Mouse (Mus musculus) urinary bladder, adult 2 months (tissue): ENCODE data around the gene Cryzl1. TPM values are rescaled to one million over a fixed set of nuclear protein-coding genes. Genes with fewer than 3 reads are reported as not detected.

Source experiments
- DNase-seq: peaks from one replicate; pipeline ENCODE4 v3.0.0; 2022; ENCODE audit warnings: low spot score
- polyA plus RNA-seq: library from polyadenylated mRNA; depleted of rRNA; stranded (reverse); fragments of >200 nt; gene quantifications from 2 replicates; pipeline ENCODE4 v1.2.3, GENCODE M21; 2012

Gene Cryzl1
- polyA plus RNA-seq, 1 experiment, result 66.1 TPM

DNA sequence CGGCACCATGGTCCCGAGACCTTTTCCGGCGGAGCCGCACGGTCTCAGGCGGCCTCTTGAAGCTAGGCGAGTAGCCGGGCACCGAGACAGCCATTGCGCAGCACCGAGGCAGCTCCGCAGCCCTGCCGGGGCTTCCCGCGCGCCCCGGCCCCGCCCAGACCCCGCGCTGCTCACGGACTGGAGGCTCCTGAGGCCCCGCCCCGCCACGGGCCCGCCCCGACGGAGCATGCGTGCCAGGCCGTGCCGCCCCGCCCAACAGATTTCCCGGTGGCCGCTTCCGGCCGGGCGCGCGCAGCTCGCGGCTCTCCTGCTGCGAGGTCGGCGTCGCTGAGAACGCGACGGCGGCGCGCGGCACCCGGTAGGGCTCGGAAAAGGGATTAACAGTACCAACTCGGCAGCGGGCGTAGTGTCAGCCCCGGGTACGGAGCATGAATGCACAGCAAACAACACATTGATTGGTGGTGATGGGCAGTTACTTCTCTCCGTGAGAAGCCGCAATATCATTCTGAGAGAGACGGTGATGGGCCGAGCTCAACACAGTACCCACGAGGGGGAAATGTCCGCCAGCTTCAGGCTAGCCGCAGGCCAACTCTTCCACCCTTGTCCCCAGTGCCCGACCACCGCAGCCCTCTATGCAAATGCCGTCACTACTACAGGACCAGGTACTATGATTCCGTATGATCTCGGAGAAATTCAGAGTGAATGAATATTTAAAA is 40.0 kb downstream of the Cryzl1 start, which contains the start of gene Donson:
Gene Donson (minus strand): TSS at position 152 of the 716 bp plus-strand sequence.
- DNase-seq, result peak; percentile 84

DNA sequence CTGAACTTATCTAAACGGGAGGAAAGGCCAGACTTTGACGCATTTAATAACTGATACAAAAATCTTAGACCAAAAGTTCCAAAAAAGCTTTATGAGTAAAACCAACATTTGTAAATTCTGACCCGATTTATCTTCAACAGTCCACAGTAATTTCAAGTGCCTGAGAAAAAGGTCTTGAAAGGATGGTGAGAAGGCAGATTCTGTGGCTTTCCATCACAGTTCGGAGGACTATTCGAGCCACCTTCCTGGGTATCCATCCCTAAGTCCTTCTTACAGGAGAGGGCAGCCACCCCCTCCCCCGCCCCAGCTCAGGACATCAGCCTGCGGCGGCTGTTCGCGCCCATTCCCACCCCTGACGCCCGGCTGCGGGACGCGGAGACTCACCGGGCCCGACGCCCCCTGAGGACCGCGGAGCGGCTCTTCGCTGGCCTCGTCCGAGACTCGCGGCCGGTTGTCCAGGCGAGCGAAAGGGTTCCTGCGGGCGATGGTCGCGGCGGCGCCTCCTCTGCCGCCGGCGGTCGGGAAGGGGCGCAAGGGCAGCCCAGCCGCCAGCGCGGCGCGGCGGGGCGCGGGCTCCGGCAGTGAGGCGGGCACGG is 40.7 kb downstream of the Cryzl1 start:
- no peak for DNase-seq

DNA sequence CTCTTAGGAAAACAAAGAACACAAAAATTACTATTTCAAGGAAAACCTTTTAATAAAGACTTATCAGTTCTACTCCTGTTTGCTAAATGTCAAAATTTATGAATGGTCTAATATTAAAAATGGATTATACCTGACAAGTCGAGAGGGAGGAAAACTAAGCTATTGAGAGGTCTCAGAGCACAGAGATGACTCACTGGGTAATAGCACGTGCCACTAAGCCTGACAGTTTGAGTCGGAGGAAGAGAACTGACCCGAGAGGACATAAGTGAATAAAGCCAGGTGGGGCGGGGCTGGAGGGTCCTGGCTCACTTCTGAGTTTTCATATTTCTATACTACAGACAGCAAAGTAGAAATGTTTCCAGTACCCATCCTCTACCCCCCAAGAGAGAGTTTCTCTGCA is 42.4 kb downstream of the Cryzl1 start:
- no peak for DNase-seq

DNA sequence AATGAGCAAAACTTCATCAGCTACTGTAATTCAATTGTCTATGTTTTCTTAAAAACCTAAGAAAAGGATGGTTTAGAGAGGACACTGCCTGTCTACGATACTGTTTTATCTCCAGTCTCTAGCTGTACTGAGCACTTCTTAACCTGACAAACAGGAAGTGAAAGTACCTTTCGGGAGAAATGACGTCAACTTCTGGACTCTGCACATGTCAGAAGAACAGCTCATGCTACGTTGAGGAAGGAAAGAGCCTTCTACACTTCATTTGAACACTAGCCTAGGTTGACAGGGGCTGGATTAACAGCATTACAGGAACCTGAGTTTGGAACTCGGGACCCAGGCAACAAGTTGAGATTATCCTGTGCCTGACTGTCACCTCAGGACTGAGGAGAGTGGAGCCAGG is 43.2 kb downstream of the Cryzl1 start:
- no peak for DNase-seq

DNA sequence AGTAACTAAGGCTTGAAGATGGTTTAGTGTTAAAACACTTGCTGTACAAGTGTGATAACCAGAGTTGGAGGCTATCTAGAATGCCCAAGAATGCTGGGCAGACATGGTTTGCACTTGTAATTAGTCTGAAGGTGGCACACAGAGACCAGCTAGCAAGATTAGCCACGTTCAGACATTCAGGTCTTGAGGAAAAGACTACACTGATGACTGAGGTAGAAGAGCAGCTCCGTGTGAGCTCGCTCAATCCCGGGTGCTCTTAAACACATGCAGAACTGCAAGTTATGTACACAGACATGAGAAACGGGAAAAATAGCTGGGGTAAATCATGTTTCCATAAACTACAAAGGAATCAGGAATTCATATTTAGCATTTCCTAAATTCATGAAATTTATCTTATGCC is 48.1 kb downstream of the Cryzl1 start:
- no peak for DNase-seq

DNA sequence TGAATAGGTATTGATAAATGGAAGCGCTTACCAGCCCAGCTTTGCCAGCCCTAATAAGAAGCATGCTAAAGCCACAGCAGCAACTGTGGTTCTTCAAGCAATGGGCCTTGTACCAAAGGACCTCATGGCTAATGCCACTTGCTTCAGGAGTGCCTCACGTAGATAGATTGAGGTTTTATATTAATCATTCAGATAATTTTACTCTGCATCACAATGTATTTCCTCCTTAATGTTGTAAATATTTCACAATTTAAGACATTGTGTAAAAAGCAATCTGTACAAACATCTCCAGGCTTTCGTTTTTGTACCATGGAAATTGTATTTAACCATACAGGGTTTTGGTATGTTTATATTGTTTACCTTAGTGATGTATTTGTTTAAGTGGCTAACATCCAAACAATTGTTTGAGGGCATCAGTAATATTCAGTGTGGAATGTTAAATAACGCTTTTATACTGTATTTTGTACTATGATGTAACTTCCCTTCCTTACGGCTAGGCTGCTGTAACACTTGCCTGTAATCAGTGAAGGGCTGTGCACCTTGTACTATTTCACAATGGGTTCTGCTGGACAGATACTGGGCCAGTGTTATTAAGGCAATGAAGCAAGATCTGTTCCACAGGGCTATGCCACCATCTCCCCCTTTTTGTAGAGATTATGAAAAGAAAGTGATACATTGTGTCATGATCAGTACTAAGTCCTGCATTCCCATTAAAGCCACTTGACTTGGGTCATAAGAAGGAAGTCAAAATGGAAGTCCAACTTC is 50.4 kb downstream of the Cryzl1 start:
- no peak for DNase-seq

DNA sequence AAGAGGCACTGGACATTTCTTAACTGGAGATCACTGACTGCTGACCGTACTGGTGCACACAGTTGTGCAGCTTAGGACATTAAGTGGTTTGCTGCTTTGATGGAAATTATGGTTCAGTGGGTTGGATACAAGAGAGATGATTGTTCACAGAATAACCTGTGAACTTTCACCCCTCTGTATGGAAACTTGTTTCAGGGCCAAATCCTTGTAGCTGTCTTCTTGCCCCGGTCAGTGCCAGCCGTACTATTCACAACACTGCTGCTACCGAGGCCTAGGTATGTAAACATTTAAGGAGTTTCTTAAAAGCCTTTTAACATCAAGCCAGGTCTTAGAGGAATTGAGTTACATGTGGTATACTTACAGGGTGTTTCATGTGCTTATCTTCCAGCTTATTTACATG is 54.3 kb downstream of the Cryzl1 start:
- no peak for DNase-seq

DNA sequence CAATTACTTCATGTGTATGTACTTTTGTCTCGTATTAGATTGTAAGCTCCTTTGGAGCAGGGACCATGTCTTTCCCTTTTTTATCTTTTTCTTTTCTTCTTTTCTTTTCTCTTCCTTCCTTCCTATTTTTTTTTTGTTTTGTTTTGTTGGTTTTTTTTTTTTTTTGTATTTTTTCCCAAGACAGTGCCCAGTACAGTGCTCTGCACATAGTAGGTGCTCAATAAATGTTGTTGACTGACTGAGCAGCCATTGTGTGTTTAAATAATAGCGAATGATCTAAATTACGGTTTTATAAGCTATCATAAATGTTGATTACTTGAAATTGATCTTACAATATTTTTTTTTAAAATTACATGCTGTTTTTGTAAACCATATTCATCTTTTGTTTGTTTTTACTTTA is 65.0 kb downstream of the Cryzl1 start:
- no peak for DNase-seq

DNA sequence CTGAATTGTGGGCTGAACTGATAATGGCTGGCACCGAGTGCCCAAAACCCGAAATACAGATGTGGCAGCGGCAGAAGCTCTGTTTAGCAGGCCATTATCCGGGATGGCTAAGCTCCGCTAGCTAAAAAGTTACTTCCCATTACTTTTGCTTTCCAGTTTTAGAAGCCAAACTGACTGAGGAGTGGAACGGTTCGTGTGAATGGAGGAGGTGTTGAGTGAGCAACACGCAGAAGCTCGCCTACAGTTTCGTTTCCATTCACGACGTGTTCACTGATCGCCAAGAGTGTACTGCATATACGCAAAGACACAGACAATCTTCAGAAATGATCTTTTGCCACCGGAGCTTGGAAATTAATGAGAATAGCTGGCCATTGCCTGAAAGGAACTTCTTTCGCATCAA is 66.4 kb downstream of the Cryzl1 start:
- no peak for DNase-seq

DNA sequence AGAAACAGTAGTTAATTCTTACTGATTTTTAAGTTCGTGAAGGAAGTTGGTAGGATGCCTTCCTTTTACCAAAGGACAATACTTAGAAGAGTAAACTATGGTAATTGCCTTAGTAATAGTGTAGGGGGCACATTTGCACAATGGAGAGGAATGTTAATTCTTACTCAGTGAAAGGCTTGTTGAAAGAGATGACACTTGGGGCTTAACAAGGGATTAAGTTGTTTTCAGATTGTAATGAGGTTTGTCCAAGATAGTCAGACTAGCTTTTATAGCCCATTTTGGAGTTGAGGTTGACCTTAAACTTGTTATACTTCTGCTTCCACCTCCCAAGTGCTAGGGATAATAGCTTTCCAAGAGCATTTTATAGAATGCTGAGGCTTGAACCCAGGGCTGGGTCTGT is 67.4 kb downstream of the Cryzl1 start:
- no peak for DNase-seq

DNA sequence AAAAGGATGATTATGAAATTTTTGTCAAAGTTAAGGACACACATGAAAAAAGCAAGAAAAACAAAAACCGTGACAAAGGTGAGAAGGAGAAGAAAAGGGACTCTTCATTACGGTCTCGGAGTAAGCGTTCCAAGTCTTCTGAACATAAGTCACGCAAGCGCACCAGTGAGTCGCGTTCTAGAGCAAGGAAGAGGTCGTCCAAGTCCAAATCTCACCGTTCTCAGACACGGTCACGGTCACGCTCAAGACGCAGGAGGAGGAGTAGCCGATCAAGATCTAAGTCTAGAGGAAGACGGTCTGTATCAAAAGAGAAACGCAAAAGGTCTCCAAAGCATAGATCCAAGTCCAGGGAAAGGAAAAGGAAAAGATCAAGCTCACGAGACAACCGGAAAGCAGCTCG is 69.0 kb downstream of the Cryzl1 start:
- DNase-seq, result no peak

DNA sequence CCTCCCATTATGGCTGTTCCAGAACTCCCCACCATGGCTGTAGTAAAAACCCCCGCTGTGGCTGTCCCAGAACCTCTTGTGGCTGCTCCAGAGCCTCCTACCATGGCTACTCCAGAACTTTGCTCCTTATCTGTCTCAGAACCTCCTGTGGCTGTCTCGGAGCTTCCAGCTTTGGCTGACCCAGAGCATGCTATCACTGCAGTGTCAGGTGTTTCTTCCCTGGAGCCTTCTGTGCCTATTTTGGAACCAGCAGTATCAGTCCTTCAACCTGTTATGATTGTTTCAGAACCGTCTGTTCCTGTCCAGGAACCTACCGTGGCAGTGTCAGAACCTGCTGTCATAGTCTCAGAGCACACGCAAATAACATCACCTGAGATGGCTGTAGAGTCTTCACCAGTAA is 70.3 kb downstream of the Cryzl1 start:
- DNase-seq, result no peak

DNA sequence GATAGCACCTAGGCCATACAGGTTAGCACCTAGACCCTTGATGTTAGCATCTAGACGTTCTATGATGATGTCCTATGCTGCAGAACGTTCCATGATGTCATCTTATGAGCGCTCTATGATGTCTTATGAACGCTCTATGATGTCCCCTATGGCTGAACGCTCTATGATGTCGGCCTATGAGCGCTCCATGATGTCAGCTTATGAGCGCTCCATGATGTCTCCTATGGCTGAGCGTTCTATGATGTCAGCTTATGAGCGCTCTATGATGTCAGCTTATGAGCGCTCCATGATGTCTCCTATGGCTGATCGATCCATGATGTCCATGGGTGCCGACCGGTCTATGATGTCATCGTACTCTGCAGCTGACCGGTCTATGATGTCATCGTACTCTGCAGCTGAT is 71.5 kb downstream of the Cryzl1 start:
- DNase-seq, result no peak

DNA sequence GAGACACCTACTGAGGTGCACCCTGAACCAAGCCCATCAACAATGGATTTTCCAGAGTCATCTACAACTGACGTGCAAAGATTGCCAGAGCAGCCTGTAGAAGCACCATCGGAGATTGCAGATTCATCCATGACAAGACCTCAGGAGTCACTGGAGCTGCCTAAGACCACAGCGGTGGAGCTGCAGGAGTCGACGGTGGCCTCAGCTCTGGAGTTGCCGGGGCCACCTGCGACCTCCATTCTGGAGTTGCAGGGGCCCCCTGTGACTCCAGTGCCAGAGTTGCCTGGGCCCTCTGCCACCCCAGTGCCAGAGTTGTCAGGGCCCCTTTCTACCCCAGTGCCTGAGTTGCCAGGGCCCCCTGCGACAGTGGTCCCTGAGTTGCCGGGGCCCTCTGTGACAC is 73.5 kb downstream of the Cryzl1 start:
- no peak for DNase-seq

DNA sequence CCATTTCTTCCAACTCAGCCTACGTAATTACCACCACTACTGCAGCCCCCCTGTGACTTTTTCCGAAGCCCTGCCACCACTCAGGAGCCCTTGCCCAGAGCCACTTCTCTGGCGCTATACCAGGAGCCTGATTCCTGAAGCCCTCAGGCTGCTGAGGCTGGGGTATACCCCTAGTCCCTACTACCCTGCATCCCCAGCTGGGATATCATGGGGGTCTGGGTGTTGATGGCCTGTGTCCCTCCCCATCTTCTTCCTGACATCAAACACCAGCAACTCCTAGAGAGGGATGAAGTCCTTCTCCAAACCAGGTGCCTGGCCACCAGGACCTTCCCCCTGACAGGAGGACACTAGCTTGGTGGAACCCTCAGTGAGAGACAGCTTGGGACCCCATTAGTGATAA is 76.6 kb downstream of the Cryzl1 start:
- no peak for DNase-seq

DNA sequence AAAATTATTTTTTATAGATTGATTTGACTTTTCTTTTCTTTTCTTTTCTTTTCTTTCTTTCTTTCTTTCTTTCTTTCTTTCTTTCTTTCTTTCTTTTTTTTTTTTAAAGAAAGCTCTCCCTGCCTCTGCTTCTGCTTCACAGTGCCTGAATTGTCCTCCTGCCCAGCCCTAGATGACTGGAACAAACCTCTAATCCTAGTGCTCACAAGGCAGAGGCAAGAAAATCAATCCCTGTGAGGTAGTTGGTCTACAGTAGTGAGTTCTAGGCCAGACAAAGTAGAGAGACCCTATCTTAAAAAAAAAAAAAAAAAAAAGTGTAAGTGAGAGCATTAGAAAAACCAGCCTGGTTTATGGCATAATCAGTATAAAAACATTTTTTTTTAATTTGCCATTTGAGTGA is 79.0 kb downstream of the Cryzl1 start:
- no peak for DNase-seq

DNA sequence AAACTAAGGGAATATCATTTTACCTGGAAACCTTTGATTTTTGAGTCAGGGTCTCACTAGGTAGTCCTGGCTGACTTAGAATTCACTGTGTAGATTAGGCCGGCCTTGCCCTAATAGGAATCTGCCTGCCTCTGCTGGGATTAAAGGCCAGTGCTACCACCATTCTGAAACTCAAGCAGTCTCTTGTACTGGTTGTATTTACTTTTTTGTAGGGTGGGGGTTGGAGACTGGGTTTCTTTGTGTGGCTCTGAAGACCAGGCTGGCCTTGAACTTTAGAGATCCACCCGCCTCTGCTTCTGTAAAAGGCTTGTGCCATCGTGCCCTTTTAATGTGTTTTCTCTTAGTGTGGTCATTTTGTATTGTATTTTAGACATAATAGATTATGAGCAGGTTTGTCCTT is 79.5 kb downstream of the Cryzl1 start:
- DNase-seq, result no peak

DNA sequence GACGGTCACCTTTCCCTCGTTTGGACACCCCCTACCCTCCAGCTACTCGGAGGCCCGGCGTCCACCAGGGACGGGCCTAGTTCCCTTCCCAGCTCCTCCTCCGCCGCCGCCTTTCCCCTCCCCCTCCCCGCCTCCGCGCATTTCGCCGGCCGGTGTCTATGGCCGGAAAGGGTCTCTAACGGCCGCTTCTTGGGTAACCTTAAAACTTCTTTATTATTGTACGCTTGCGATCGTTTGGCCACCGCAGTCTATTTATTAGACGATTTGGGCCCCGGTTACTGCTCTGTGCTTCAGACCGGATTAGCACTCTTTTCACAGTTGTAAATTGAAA is 80.6 kb downstream of the Cryzl1 start:
- DNase-seq, result peak; percentile 75

DNA sequence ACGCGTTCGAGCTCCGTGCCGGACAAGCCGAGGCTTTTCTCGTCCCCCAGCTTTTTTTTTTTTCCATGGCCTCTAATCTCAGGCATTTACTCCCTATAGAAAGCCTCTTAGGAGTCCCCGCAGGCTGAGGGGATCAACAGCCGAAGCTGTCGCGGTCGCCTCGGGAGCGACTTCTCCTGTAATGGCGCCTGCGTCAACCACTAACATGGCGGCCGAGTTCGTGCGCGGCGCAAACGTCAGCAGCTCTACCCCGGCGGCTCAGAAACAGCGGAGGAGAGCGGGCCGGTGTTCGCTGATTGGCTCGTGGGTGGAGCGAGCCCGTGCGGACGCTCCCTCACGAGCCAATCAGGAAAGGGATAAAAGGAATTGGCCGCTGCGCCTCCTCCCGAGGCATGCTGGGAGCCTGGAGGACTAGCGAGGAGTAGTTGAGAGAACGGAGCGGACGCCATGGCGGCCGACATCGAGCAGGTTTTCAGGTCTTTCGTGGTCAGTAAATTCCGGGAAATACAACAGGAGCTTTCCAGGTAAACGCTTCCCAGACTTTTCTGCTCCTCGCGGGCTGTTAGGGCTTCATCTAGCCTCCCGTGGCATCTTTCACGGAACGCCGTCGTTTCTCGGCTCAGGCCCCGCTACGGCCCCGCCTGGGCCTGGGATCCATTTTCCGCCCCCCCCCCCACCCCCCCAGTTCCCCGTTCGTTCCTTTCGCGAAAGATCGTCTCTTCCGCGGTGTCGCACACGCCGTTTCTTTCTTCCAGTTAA is 81.1 kb downstream of the Cryzl1 start, which contains the start of gene Son:
Gene Son (plus strand): TSS at position 46 of the 759 bp plus-strand sequence.
- DNase-seq, result peak; percentile 90

DNA sequence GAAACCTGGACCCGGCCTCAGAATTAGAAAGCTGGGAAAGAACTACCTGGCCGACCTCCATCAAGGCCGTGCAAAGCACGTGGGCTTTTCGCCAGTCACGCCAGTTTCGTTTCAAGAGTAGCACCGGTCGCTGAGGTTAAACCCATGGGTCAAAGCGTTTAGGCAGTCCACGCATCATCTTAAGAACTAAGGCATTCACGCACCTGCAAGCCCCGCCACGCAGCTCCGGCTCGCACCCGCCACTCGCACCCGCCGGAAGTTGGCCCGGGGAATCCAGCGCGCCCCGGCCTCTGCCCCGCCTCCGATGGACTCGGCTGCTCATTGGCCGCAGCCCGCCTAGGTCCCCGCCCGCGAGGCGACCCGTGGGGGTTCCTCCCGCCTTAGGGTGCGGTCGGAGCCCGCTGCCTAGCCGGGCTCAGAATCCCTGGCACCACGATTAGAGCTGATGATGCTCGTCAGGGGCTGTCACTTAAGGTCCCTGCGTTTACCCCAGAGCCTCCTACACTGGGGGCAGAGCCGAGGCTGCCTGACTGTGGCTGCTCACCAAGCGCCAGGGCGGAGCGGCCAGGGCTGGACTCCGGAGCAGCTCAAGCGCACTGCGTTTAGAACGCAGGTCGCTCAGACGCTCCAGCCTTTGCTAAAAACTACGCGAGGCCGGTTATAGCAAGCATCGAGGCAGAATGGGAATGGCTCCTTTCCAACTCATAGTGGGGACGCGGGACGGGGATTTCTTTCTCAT is 81.9 kb downstream of the Cryzl1 start, which contains the start of gene Gart:
Gene Gart (minus strand): TSS at position 272 of the 739 bp plus-strand sequence.
- peak; percentile 96 for DNase-seq

DNA sequence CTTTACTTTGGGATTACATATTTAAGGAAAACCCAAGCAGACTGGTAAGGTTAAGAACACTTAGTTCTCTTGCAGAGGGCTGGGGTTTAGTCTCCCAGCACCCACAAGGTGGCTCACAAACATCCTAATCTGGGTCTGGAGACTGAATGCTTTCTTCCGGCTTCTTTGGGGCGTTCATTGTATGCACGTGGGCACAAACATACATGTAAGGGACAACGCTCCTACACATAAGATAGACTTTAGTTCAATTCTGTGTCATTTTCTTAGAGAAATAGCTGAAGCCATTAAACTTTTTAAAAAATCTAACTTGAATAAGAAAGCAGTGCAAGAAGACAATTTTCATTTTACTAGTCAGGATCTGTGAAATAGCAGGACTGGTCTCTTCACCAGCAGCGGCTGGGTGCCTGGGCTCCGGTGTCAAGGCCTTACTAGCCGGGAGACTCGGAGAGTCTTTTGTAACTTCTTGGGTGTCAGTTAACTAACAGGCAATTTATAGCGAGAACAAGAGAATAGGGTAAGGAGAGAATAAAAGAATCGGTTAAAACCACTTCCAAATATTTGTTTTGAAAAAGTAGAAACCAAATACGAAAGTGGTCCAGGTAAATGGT is 82.7 kb downstream of the Cryzl1 start:
- no peak for DNase-seq
